ENCODE assay signal across 14 mouse cellular contexts in the genomic region with DNA sequence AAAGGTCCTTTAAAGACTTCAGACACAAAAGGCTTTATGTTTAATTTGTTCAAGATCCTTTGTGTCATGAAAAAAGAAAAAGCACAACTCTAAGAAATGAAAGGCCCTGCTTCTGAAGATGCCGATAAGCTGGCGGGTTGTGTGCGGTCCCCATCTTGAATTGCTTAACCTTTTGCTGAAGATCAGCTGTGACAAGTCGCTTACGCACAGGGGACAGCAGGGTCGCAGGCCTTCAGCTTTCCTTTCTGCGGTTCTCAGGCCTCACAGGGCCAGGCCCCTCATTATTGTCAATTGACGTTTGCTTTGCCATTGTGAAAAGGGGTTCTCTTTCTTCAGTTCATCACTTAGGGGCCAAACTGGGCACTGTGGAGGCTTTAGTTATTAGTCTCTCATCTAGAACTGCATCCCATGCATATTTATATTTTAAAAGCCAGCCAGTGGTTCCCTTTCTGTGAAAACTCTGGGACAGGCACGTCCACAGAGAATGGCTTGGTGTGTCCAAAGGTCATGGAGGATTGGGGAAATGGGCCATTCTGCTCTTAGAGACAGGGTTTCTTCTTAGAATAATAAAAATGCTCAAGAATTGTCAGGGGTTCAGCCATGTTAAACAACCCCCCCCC.
"Had no signal": no experiment of that assay in that cellular context is flagged by ENCODE, and none has a peak within 500 bp of the region (broad histone marks: within the 10 kb centered on the region; RNA-seq: fewer than 3 reads in every experiment).

No protein-coding gene starts in this region.

- H3K4me3 ChIP-seq: layer of hippocampus, adult 2 months; limb, embryonic 10.5 days; liver, embryonic 15.5 days had no signal

- H3K4me1 ChIP-seq: limb, embryonic 10.5 days had no signal

- H3K27ac ChIP-seq: layer of hippocampus, adult 2 months; limb, embryonic 10.5 days; liver, embryonic 15.5 days had no signal

- DNase-seq: kidney, adult 11 months; kidney, postnatal 10 days; kidney, postnatal 4 days; lung, adult 2 months; lung, postnatal 36 days; right cerebral cortex, postnatal 4 days; spleen, adult 18-20 months; thymus, adult 18-20 months; thymus, postnatal 14 days had no signal

- H3K9me3 ChIP-seq: limb, embryonic 10.5 days; liver, embryonic 15.5 days had no signal

- H3K27me3 ChIP-seq: liver, embryonic 15.5 days had no signal

- ATAC-seq: lung, postnatal 0 days had no signal

- H3K4me2 ChIP-seq: liver, embryonic 11.5 days; liver, embryonic 15.5 days had no signal

- H3K9ac ChIP-seq: liver, embryonic 15.5 days had no signal
